Mouse (Mus musculus): ENCODE data around the gene Tnfrsf1a. TPM values are rescaled to one million over a fixed set of nuclear protein-coding genes. Genes with fewer than 3 reads are reported as not detected.

The Tnfrsf1a gene
- polyA plus RNA-seq, 1 experiment from 2014 or later: 83.3 TPM

DNA sequence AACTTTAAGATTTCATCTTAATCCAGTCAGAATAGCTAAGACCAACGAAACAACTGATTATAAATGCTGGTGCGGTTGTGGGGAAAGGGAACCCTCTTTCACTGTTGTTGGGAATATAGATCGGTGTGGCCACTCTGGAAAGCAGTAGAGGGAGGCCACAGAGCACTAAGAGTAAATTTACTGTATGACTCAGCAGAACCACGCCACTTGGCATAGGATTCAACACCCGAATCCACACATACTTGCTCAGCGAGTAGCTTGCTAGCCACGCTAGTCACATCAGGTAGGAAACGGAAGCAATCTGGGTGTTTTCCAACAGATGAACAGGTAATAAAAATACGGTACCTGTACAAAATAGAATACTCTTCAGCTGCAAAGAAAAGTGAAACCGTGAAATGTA is 58.5 kb downstream of the Tnfrsf1a start:
- Histone ChIP-seq H3K9me3 (replicated peaks) (no peaks in the 10 kb centered on the region), H3K36me3 (no peaks in the 10 kb centered on the region), H3K4me2 (no peak overlapping the region), H3K4me1 (peaks cover 8% of the 10 kb centered on the region), H3K27me3 (no peaks in the 10 kb centered on the region), H3K4me3 (replicated peaks) (no peak overlapping the region), H3K27ac (no peak overlapping the region), H3K9ac (no peak overlapping the region)
- no peak for ATAC-seq (replicated peaks; ENCODE audit: low FRiP score)
- WGBS: 93% methylated on average over 10 of the region's 10 CpGs

DNA sequence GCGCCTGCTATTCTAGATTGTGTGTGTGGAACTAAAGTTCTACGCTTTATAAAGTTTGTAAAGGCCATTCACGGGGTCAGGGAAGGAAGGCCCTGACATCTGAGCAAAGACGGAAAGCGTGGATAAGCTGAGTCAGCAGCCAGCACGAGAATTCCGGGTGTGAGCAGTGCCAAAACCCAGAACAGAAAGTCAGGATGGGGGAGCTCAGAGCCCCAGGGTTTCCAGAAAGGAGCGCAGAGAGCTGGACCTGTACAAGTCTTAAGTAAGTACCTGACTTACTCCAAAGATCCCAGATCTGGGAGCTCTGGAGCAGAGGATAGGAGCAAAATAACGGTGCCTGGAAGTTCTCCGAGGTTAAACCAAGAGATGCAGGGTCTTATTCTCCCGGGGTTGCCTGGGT is 61.4 kb downstream of the Tnfrsf1a start:
- H3K36me3 ChIP-seq: no peaks in the 10 kb centered on the region
- peaks cover 8% of the 10 kb centered on the region for H3K4me1 ChIP-seq
- WGBS: 53% methylated on average over 11 of the region's 11 CpGs
- no peak overlapping the region for H3K4me3 ChIP-seq (replicated peaks)
- no peak for ATAC-seq (replicated peaks; ENCODE audit: low FRiP score)
- H3K27ac ChIP-seq: no peak overlapping the region
- H3K9ac ChIP-seq: no peak overlapping the region
- no peaks in the 10 kb centered on the region for H3K9me3 ChIP-seq (replicated peaks)
- H3K27me3 ChIP-seq: no peaks in the 10 kb centered on the region
- no peak overlapping the region for H3K4me2 ChIP-seq

DNA sequence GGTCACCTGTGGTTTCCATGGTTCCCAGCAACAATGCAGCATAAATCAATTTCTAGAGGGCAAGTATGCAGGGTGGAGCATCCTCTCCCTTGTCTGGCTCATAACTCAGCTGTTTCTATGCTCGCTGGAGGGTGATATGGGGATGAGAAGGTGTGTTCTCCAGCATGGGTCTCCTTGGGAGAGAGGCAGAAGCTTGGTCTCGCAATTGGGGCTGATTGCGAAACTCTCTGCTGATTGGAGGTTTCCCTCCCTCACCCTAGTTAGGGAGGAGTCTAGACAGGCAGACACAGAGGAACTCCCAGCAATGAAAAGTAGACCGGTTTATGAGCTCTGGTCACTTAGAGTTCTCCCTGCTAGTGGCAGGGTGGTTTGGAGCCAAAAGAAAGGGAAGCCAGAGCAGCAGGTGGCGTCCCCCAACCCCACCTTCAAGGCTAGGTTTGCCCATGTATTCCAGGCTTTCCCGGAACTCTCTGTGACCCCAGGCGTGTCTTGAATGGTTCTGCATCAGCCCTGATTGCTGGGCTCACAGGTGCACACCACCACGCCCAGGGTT is 61.9 kb downstream of the Tnfrsf1a start:
- no peak overlapping the region for H3K9ac ChIP-seq
- 52% methylated on average over 8 of the region's 8 CpGs for WGBS
- H3K27me3 ChIP-seq: no peaks in the 10 kb centered on the region
- H3K4me3 ChIP-seq (replicated peaks): no peak overlapping the region
- H3K36me3 ChIP-seq: no peaks in the 10 kb centered on the region
- H3K4me2 ChIP-seq: no peak overlapping the region
- ATAC-seq (replicated peaks; ENCODE audit: low FRiP score): no peak
- no peak overlapping the region for H3K27ac ChIP-seq
- H3K4me1 ChIP-seq: peaks cover 8% of the 10 kb centered on the region
- no peaks in the 10 kb centered on the region for H3K9me3 ChIP-seq (replicated peaks)

DNA sequence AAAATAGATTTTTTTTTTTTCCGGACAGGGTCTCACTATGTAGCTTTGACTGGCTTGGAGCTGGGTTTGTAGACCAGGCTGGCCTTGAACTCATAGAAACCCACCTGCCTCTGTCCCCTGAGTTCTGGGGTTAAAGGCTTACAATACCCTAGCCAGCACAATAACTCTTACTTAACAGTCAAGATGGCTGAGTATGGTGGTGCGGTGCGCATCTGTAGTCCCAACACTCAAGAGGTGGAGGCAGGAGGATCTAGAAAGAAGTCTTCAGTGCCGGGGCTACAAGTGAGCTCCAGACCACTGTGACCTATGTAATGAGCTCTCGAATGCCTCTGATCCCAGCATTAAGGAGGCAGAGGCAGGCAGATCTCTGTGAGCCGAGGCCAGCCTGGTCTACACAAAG is 62.5 kb downstream of the Tnfrsf1a start:
- Histone ChIP-seq H3K4me1 (peaks cover 8% of the 10 kb centered on the region), H3K9me3 (replicated peaks) (no peaks in the 10 kb centered on the region), H3K36me3 (no peaks in the 10 kb centered on the region), H3K27me3 (no peaks in the 10 kb centered on the region), H3K27ac (no peak overlapping the region), H3K4me2 (no peak overlapping the region), H3K9ac (no peak overlapping the region), H3K4me3 (replicated peaks) (no peak overlapping the region)
- no peak for ATAC-seq (replicated peaks; ENCODE audit: low FRiP score)
- 92% methylated on average over 6 of the region's 6 CpGs for WGBS

Other genes starting within 250 kb of the Tnfrsf1a start
- 65.0 and 69.0 TPM in 2 replicates for gene Nop2, start 217.5 kb upstream of the Tnfrsf1a start, polyA plus RNA-seq (2015; fragmentation: Nextera tagmentation; extraction: Ambion mirVana)
- gene Iffo1, start 204.1 kb upstream of the Tnfrsf1a start, polyA plus RNA-seq (2015; fragmentation: Nextera tagmentation; extraction: Ambion mirVana): 9.6 and 10.4 TPM in 2 replicates
- gene Gapdh, start 182.9 kb upstream of the Tnfrsf1a start, polyA plus RNA-seq (2015; fragmentation: Nextera tagmentation; extraction: Ambion mirVana): 2,116 and 2,124 TPM in 2 replicates
- 141 and 151 TPM in 2 replicates for gene Ncapd2, start 157.7 kb upstream of the Tnfrsf1a start, polyA plus RNA-seq (2015; fragmentation: Nextera tagmentation; extraction: Ambion mirVana)
- gene Mrpl51, start 157.6 kb upstream of the Tnfrsf1a start, polyA plus RNA-seq (2015; fragmentation: Nextera tagmentation; extraction: Ambion mirVana): 220 and 238 TPM in 2 replicates
- gene Vamp1, start 133.8 kb upstream of the Tnfrsf1a start, polyA plus RNA-seq (2015; fragmentation: Nextera tagmentation; extraction: Ambion mirVana): 6.5 and 6.7 TPM in 2 replicates
- gene Tapbpl, start 117.5 kb upstream of the Tnfrsf1a start, polyA plus RNA-seq (2015; fragmentation: Nextera tagmentation; extraction: Ambion mirVana): 5.4 and 6.1 TPM in 2 replicates
- 1.8 and 2.8 TPM in 2 replicates for gene Cd27, start 112.4 kb upstream of the Tnfrsf1a start, polyA plus RNA-seq (2015; fragmentation: Nextera tagmentation; extraction: Ambion mirVana)
- 0.19 and 0.24 TPM in 2 replicates for gene Tuba3a, start 63.3 kb upstream of the Tnfrsf1a start, polyA plus RNA-seq (2015; fragmentation: Nextera tagmentation; extraction: Ambion mirVana)
- gene Ltbr, start 35.5 kb upstream of the Tnfrsf1a start, polyA plus RNA-seq (2015; fragmentation: Nextera tagmentation; extraction: Ambion mirVana): 58.7 and 62.6 TPM in 2 replicates
- 4.4 and 4.8 TPM in 2 replicates for gene Scnn1a, start 28.7 kb upstream of the Tnfrsf1a start, polyA plus RNA-seq (2015; fragmentation: Nextera tagmentation; extraction: Ambion mirVana)
- 4.7 and 4.9 TPM in 2 replicates for gene Plekhg6, start 31.4 kb downstream of the Tnfrsf1a start, polyA plus RNA-seq (2015; fragmentation: Nextera tagmentation; extraction: Ambion mirVana)
- gene Cd9, start 145.4 kb downstream of the Tnfrsf1a start, polyA plus RNA-seq (2015; fragmentation: Nextera tagmentation; extraction: Ambion mirVana): 137 and 148 TPM in 2 replicates
- 4.2 and 6.6 TPM in 2 replicates for gene Vwf, start 197.4 kb downstream of the Tnfrsf1a start, polyA plus RNA-seq (2015; fragmentation: Nextera tagmentation; extraction: Ambion mirVana)

Measured in kidney, embryonic 15.5 days (tissue).